Mouse (Mus musculus) adrenal gland, postnatal 4 days (tissue): ENCODE measurements around the gene Fut1. TPM values are rescaled to one million over a fixed set of nuclear protein-coding genes. Genes with fewer than 3 reads are reported as not detected.

Experiments
- DNase-seq, 2 experiments: peaks; one replicate each; pipeline ENCODE4 v3.0.0; 2021 to 2022; ENCODE audit warnings: low spot score in 2 of 2, mixed read lengths in 2 of 2
- total RNA-seq, 2 experiments: library from RNA; stranded (reverse); gene quantifications; 2 replicates each; pipeline ENCODE4 v1.2.3; 2021

Fut1 gene
- total RNA-seq, 2 experiments from 2014 or later = 0.22 TPM; not detected in 1

DNA sequence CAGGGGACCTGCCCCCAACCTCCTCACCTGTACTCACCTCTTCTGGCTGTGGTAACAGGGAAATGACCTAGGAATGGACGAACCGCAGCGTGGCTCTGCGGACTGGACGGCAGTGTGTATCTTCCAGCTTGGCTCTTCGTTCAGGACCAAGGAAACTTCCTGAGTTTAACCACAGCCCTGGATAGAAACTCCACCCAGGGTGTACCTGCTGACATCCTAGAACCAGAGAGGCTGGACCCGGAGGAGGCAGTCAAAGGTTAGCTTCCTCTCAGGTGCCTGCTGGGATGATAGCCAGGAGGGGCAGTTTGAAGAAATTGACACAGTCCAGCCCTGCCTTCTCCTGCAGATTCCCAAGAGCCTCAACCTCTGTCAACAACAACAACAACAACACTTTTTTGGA lies 49.1 kb downstream of the Fut1 start, which contains the start of gene Fut2:
Fut2 (minus strand) TSS at position 234 of the 400 bp plus-strand sequence.
- DNase-seq = no peak

DNA sequence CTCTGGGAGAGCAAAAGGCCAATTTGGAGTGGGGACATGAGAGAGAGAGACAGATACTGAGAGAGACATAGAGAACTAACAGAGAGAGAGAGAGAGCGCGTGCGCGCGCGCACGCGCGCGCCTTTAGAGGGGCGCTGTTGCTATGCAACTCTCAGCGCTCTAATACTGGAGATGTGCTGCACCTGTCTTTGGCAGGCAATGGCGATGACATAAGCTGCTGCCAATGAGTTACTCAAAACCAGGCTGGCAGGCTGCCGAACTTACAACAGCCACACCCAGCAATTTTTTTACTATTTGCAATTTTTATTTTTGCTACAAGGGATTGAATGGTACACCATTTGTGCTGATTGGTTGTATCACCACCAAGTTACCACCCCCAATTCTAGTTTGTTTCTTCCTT lies 50.7 kb downstream of the Fut1 start:
- no peak for DNase-seq

DNA sequence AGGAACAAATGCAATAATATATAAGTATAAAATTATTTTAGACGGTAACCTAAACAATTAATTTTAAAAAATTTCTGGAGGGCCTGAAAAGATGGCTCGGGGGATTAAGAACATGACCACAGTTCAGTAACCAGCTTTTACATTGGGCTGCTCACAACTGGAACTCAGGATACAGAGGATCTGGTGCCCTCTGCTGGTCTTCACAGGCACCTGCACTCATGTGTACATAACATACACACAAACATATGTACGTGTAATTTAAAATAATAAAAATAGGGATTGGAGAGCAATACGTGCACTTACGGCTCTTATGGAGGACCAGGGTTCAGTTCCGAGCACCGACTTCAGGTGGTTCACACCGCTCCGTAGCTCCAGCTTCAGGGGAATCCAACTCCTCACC lies 51.8 kb downstream of the Fut1 start:
- no peak for DNase-seq

Other genes with a start within 250 kb of the Fut1 start
- 1 to 10 TPM; 4.8 to 4.9 TPM for gene Lin7b, start 246.7 kb upstream of the Fut1 start, total RNA-seq
- 100 to 1,000 TPM; 499 to 509 TPM for gene Snrnp70, start 221.5 kb upstream of the Fut1 start, total RNA-seq
- gene Kcna7, start 211.6 kb upstream of the Fut1 start, total RNA-seq = under 1 TPM; 0.14 to 0.28 TPM
- under 1 TPM; 0.20 to 0.67 TPM for gene Ntf5, start 203.6 kb upstream of the Fut1 start, total RNA-seq
- not detected for gene Lhb, start 196.5 kb upstream of the Fut1 start, total RNA-seq
- 10 to 100 TPM; 38.6 to 40.2 TPM for gene Gys1, start 182.4 kb upstream of the Fut1 start, total RNA-seq
- 10 to 100 TPM; 56.5 to 65.0 TPM for gene Ruvbl2, start 179.2 kb upstream of the Fut1 start, total RNA-seq
- gene Ftl1, start 157.4 kb upstream of the Fut1 start, total RNA-seq = 100 to 1,000 TPM; 684 to 753 TPM
- gene Bax, start 150.4 kb upstream of the Fut1 start, total RNA-seq = 10 to 100 TPM; 75.8 to 78.4 TPM
- under 1 TPM; 0.45 to 0.54 TPM for gene Tulp2, start 135.4 kb upstream of the Fut1 start, total RNA-seq
- gene Gm45808, start 130.5 kb upstream of the Fut1 start, total RNA-seq = 10 to 100 TPM; 14.9 to 20.7 TPM
- 10 to 100 TPM; 35.0 to 38.8 TPM for gene Dhdh, start 128.5 kb upstream of the Fut1 start, total RNA-seq
- gene Nucb1, start 106.9 kb upstream of the Fut1 start, total RNA-seq = 100 to 1,000 TPM; 236 to 239 TPM
- 10 to 100 TPM; 36.9 to 45.1 TPM for gene Ppp1r15a, start 91.0 kb upstream of the Fut1 start, total RNA-seq
- gene Plekha4, start 91.0 kb upstream of the Fut1 start, total RNA-seq = 10 to 100 TPM; 12.5 to 17.5 TPM
- 1 to 10 TPM; 1.3 to 1.8 TPM for gene Hsd17b14, start 62.4 kb upstream of the Fut1 start, total RNA-seq
- 10 to 100 TPM; 96.4 to 96.5 TPM for gene Bcat2, start 47.1 kb upstream of the Fut1 start, total RNA-seq
- under 1 TPM in 1 of 2 experiments, not detected in 1; 0.34 TPM for gene Fgf21, start 1.8 kb upstream of the Fut1 start, total RNA-seq
- gene Izumo1, start 4.5 kb downstream of the Fut1 start, total RNA-seq = 1 to 10 TPM in 1 of 2 experiments, under 1 TPM in 1; 0.54 to 1.1 TPM
- 10 to 100 TPM; 31.1 to 31.2 TPM for gene Rasip1, start 10.2 kb downstream of the Fut1 start, total RNA-seq
- 10 to 100 TPM; 11.5 to 14.2 TPM for gene Mamstr, start 22.7 kb downstream of the Fut1 start, total RNA-seq
- gene Fut2, start 49.1 kb downstream of the Fut1 start, total RNA-seq = under 1 TPM in 1 of 2 experiments, not detected in 1; 0.42 TPM
- gene Ntn5, start 66.7 kb downstream of the Fut1 start, total RNA-seq = under 1 TPM in 1 of 2 experiments, not detected in 1; 0.20 TPM
- under 1 TPM; 0.11 to 0.28 TPM for gene Sec1, start 77.1 kb downstream of the Fut1 start, total RNA-seq
- gene Car11, start 82.6 kb downstream of the Fut1 start, total RNA-seq = 10 to 100 TPM; 15.1 to 16.4 TPM
- gene Dbp, start 87.8 kb downstream of the Fut1 start, total RNA-seq = 100 to 1,000 TPM; 101 to 129 TPM
- 1,000 to 10,000 TPM; 1,215 to 1,230 TPM for gene Rpl18, start 98.2 kb downstream of the Fut1 start, total RNA-seq
- gene Sphk2, start 100.7 kb downstream of the Fut1 start, total RNA-seq = 10 to 100 TPM; 30.1 to 33.3 TPM
- under 1 TPM; 0.45 to 0.62 TPM for gene Fam83e, start 103.9 kb downstream of the Fut1 start, total RNA-seq
- gene Spaca4, start 108.5 kb downstream of the Fut1 start, total RNA-seq = not detected
- 10 to 100 TPM; 17.2 to 18.8 TPM for gene Lmtk3, start 166.4 kb downstream of the Fut1 start, total RNA-seq
- 1 to 10 TPM in 1 of 2 experiments, under 1 TPM in 1; 0.64 to 1.0 TPM for gene Sult2b1, start 167.4 kb downstream of the Fut1 start, total RNA-seq
- 100 to 1,000 TPM; 124 to 126 TPM for gene Cyth2, start 197.3 kb downstream of the Fut1 start, total RNA-seq
- gene Kcnj14, start 207.5 kb downstream of the Fut1 start, total RNA-seq = under 1 TPM; 0.45 to 0.53 TPM
- gene Grwd1, start 213.7 kb downstream of the Fut1 start, total RNA-seq = 10 to 100 TPM; 28.2 to 28.3 TPM